Mouse (Mus musculus) layer of hippocampus, postnatal 25 days (tissue): ENCODE measurements around the gene Cacng4. TPM values are rescaled to one million over a fixed set of nuclear protein-coding genes. Genes with fewer than 3 reads are reported as not detected.

Experiments used
- total RNA-seq, 2 experiments: library from RNA; stranded (reverse); gene quantifications; 2 replicates each; pipeline ENCODE4 v1.2.3; 2021

The Cacng4 gene
- total RNA-seq, 2 experiments from 2014 or later = 30.8 to 32.5 TPM

Other genes with a start within 250 kb of the Cacng4 start
- gene Helz, start 246.6 kb downstream of the Cacng4 start, total RNA-seq = 10 to 100 TPM; 39.7 to 44.4 TPM
- not detected for gene Cacng1, start 78.0 kb downstream of the Cacng4 start, total RNA-seq
- gene Cacng5, start 120.5 kb upstream of the Cacng4 start, total RNA-seq = 10 to 100 TPM; 15.1 to 15.5 TPM